Mouse (Mus musculus) cerebellum, adult 11-12 months (tissue): Measurements from ENCODE around the gene Pkd1l3.

ENCODE experiments used
- DNase-seq: peaks from one replicate; pipeline ENCODE4 v3.0.0; 2022

Pkd1l3 gene

DNA sequence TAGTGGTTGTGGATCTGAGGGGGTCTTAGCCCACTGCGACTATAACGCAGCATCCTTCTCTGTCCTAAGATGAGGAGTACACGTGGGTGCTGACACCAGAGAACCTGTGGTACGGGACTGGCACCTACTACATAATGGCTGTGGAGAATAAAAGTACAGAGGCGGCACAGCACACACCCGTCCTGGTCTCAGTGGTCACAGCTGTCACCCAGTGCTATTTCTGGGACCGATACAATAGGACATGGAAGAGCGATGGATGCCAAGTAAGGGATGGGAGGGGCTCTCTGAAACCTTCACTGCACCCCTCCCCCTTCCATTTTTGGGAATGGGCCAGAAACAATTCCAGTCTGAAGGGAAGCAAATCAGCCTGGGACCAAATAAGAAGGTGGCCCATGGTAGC, 20.8 kb downstream of the Pkd1l3 start:
- no peak for DNase-seq

DNA sequence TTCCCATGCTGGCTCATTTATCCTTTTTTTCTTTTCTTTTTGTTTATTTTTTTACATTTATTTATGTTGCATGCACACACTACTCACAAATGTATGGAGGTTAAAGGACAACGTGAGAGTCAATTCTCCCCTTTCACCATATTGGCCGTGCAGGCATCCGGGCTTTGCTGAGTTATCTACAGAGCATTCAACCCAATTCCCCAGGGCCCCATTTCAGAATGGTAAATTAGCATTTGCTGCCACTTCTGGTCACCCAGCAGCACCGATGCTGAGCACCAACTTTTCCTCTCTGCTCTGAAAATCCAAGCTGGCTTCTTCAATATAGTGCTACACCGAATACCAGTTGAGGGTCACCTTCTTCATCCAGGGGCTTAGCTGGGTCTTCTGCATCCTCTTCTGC, 24.5 kb downstream of the Pkd1l3 start:
- no peak for DNase-seq

DNA sequence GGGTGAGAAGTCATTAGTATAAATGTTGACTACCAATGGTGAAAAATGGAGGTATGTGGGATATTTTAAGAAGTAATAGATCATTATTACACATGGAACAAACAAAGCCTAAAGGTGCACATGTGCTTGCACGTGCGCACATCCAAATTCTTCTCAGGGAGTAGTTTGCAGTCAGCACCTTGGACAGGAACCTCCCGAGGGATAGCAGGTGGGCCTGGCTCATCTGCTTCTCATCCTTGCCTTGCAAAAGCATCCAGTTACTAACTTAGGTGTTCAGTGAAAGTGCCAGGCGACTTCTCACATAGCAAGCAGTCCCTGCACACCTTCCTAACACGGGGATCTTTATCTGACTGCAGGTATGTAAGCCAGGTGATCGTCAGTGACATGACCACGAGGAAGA, 26.1 kb downstream of the Pkd1l3 start:
- DNase-seq = no peak

DNA sequence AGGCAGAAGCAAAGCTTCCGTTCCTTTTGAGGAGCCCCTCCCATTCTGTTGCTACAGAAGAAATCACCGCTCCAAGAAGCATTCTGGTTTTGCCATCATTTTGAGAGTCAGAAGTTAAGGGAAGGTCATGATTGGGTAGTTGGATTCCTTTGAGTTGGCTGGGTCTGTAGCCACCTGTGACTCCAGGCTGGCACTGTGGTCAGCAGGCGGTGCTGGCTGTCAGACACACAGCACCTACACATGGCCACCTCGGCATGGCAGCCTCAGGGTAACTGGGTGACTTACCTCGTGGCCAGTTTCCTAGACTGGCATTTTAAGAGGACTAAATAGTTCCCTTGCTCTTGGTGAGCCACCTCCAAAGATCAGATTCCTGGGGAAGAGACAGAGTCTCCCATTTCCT, 26.9 kb downstream of the Pkd1l3 start:
- DNase-seq = no peak

DNA sequence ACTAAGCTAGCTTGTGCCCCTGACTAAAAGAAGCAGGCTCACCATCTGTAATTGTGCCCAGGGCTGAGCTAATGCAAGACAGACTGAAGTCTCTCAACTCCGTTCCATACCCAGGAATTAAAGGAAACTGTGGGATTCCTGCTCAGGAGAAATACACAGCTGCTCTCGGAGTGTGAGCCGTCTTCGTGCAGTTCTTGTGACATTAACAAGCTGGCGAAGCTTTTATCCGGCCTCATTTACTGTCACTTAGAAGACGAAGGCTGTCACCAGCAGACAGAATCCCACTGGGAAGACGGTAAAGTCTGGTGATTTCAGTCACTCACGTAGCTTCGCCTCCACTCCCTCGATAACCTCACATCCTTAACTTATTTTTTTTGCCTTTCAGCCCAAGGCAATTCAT, 33.0 kb downstream of the Pkd1l3 start:
- no peak for DNase-seq

DNA sequence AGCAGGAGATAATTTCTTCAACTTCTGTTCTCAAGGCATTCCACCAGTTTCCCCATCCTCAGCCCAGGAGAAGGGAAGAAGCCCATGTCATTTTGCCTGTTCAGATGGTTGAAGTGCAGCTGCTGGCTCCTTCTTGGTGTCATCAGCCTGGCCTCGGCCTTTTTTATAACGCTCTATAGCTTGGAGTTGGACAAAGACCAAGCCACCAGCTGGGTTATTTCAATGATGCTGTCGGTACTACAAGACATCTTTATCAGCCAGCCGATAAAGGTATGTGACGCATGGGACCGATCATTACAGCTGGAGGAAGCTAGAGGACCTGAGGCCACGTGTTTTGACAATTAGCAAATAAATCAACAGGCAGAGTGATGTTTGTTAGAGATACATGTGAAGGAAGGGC, 34.2 kb downstream of the Pkd1l3 start:
- DNase-seq = no peak

DNA sequence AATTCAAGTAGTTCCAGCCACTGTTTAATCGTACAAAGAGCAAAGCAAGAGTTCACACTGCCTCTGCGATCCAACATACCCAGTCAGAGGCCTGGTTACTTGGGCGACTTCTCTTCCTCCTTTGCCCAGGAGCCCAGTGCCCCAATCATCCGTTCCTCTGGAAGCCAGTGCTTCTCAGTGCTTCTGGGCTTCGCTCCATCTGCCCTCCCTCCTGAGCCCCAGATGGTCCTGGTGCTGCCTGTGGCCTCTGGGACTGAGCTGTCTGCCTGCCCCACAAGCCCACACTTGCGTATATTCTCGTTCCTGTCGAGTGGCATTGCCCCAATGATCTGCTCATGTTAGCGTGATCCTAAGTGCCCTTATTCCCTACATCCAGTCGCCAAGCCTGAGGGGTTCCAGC, 36.5 kb downstream of the Pkd1l3 start:
- DNase-seq = peak; percentile 23

DNA sequence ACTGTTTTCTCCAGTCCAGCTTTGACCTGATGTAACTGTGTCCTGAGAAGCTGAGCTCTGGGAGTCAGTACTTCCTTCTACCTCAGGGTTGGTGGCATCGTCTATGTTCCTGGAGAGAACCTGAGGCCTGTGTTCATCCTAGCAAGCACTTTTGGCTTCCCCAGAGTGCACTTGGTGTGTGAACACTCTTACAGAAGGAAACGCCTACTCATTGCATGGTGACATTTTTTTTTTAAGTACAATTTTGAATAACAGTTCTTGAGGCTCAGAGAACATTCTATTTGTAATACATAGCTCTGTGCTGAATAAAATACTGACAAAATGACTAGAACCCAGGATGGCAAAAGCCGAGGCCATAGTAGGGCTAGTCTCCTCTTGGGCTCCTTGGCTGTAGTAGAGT, 42.5 kb downstream of the Pkd1l3 start:
- DNase-seq = no peak

DNA sequence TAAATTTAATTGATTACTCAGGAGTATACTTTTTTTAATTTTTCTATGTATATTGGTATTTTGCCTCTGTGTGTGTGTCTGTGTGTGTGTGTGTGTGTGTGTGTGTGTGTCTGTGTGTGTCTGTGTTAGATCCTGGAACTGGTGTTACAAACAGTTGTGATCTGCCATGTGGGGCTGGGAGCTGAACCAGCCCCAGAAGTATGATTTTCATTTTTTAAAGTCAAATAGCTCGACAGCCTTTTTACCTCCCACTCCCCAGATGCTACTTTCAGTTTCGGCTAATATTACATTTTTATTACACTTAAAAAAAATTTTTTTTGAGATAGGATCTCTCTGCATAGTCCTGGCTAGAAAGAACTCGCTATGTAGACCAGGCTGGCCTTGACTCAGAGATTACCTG, 48.0 kb downstream of the Pkd1l3 start:
- no peak for DNase-seq

DNA sequence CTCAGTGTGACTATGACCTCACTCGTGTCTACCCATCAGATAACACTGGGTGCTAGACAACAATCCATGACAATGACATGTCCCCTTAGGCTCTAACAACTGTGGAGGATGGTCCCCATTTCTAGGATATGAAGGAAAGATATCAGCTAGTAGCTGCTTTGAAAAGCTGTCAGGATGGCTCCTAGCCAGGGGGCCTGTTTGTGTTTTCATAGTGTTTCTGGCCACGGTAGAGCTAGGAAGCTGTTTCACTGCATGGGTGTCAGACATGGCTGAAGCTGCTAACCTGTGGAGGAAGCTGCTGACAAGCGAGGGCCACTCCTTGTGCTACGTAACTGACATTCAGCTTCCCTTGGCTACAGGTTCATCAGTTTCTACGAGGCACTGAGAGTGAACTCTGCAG, 52.3 kb downstream of the Pkd1l3 start:
- DNase-seq = no peak

DNA sequence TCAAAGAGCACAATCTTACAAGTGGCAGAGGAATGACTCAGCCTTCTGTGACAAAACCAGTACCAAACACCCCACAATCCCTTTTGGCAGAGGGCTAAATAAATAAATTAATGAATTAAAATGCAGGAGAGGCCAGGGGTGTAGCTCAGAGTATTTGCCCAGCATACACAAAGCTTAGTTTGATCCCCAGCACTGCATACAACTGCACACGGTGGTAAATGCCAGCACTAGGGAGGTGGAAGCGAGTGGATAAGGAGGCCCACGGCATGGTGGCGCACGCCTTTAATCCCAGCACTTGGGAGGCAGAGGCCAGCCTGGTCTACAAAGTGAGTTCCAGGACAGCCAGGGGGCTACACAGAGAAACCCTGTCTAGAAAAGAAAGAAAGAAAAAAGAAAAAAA, 58.3 kb downstream of the Pkd1l3 start:
- DNase-seq = no peak

DNA sequence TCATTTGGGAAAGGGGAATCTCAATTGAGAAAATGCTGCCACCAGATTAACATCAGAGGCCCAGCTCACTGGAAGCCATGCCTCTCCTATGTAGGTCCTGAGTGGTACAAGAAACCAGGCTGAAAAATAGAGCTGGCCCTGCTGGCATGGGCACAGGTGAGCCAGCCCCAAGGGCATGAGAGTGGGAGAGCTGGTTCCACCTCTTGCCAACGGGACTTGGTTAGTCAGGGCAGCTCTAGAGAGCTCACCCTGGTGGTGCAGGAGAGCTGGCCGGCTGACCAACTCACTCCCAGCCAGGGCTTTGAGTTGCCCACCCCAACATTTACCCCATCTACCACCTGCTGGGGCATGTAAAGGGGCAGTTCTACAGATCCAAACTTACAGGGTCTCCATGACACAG, 59.3 kb downstream of the Pkd1l3 start:
- no peak for DNase-seq

DNA sequence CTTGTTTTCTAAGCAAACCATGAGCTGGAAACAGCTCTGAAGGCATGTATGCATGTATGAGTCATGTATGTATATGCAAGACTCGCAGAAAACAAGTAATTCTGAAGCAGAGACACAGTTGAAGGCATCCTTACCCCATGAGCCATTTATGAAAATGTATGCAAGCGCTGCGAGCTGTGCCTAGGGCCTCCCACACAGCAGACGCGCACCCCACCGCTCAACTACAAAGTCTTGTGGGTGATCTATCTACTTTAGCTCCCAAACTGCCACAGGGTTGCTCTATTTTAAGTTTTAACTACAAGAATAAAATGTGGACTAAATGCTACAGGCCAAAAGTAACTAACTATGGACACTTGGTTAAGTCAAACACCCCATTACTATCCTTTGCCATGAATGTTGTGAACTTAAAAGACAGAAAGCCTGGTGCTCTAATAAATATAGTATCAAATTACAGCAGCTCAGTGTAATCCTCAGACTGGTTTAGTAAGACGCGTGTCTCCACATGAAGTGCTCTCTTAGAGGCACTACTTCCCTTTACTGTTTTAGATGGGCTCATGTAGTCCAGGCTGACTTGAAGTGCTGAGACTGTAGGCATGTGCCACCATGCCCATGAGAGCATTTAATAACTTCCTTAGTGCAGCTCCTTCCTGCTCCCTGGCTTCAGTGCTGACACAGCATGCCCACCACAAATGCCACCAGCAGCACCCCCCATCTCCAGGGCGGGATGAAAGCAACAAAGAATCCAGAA, 61.8 kb downstream of the Pkd1l3 start:
- no peak for DNase-seq

DNA sequence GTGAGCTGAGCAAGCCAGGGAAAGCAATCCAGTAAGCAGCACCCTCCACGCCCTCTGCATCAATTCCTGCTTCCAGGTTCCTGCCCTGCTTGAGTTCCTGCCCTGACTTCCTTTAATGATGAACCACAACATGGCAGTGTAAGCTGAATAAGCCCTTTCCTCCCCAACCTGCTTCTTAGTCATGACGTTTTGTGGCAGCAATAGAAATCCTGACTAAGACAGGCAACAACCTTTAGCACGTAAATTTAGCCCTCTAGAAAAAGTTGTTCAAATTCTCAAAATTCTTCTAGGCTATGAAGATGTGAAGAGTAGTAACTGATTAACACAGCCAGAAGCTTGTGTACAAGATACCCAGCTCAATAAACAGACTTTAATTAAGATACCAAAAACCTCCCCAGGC, 67.2 kb downstream of the Pkd1l3 start:
- no peak for DNase-seq

DNA sequence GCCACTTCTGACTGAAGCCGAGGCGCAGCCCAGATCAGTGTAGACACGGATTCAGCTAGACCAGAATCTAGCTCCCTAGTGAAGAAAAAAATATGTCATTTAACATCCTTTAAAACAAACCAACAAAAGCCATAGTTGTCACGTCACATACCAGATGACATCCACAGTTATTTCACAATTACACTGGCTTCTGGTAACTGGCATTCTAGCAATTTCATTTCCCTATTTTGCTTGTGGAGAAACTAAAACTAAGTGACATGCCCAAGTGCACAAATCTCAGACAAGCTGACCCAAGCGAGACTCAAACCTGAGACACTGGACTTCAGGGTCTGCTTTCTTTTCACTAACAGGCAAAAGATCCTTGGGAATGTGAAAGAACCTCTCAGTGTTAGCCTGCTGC, 67.8 kb downstream of the Pkd1l3 start:
- no peak for DNase-seq

DNA sequence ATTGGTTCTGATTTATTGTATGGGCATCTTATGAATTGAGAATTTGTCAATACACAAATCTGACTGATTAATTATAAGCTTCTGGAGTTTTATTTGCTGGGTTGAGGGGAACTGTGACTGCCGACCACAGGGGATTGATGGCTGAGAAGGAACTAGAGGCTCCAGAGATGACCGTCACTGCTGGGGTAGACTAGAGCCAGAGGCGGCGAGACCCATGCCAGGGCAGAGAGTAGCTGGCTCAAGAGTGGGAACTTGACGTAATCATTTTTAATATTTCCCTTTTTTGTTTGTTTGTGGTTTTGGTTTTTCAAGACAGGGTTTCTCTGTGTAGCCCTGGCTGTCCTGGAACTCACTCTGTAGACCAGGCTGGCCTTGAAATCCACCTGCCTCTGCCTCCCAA, 72.9 kb downstream of the Pkd1l3 start:
- no peak for DNase-seq

DNA sequence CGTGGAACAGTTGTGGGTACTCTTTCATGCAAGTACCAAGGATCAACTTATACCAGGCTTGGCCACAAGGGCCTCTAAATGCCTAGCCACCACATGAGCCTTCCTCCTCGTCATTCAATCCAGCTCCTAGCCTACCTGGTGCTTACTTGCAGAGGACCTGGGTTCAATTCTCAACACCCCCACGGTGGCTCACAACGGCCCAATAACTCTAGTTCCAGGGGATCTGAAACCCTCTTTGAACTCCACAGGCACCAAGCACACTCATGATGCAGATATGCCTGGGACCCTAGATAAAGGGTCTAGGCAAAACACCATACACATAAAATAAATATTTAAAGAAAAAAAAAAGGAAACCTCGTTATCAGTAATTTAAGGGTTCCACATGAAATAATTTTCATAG, 77.5 kb downstream of the Pkd1l3 start:
- DNase-seq = peak; percentile 28

DNA sequence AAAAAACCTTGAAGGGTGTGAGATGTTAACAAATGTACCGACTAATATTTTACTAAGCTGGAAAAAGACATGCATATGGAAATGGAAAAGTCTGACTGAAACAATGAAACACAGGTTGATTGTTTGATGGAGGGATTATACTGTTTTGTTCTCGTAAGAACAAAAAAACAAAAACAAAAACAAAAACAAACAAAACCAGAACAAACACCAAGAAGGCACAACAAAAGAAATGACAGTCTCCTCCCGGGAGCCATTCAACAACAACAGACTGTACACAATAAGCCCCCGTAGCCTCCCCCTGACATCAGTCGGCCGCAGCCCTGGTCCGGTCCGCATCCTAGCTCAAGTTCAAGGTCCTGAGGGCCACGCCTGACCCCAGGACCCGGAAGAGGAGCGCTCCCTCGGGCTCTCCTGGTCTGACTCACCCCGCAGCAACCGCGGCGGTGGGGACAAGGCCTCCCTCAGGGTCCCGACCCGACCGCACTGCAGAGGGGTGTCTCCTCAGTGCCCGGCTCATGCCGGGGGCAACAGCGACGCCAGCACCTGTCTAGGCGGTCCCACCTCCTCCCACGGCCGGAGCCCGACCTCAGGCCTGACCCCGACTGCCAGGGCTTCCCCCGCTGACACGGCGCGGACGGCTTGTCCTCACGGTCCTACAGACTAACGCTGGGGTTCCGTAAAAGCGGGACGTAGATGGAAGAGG, 78.3 kb downstream of the Pkd1l3 start:
- DNase-seq = no peak

DNA sequence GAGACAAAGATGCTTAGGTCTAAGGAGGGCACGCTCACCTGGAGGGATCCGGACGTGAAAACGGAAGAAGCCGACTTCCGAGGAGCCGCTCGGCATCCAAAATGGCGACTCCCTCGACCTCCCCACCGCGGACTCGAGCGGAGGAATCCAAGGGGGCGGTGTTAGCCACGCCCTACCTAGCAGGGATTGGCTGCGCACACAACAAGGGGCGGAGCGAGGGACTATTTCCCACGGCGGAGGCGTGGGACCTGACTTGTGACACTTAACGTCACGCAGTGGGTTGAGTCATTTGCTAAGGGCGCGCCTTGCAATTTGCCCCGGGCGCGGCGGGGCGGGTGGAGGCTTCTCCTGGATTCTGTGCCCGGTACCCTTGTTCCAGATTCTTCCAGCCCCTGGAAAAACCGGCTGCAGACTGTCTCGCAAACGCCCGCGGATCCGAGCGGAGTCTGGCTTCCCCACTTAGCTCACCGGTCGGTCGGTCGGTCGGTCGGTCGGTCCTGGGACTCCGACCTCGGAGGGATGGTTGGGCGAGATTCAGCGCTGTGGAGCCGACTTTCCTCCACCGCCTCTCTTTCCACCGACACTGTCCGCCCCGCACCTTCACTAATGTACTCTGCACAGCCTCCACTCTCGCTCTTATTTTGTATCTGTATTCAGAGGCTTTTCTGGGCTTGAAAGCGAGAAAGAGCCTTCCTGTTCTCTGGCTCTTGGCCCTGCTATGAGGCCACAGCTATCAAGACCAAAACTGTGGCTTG, 79.0 kb downstream of the Pkd1l3 start, which contains the start of gene Ist1:
Ist1 (minus strand) TSS at position 115 of the 755 bp plus-strand sequence.
- peak; percentile 97 for DNase-seq

DNA sequence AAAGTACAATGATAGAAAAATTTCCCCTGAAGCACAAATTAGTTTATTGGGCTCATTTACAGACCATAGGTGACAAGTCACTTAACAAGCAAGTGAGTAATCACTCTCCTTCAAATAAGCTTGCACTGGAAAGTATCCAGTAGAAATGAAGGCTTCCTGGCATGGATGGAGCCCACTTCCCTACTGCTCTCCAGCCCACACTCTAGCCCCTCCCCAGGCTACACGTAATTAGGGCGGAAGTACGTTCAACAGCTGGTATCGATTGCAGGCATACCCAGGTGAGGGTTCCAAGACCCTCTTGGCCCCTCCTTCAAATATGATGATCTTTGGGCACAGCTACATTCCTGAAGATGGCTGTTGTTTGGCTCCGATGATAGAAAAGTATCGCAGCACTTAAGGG, 79.8 kb downstream of the Pkd1l3 start:
- peak; percentile 46 for DNase-seq

DNA sequence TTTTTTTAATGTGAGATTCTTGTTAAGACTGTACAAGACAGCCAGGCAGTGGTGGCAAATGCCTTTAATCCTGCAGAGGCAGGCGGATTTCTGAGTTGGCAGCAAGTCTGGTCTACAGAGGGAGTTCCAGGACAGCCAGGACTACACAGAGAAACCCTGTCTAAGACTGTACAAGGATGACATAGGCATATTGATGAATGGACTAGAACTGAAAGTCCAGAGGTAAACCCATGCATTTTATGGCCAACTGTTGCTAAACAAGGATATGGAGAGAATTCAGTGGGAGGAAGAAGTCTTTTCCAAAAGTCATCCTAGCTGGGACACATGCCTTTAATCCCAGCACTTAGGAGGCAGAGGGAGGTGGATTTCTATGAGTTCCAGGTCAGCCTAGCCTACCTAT, 83.4 kb downstream of the Pkd1l3 start:
- no peak for DNase-seq

DNA sequence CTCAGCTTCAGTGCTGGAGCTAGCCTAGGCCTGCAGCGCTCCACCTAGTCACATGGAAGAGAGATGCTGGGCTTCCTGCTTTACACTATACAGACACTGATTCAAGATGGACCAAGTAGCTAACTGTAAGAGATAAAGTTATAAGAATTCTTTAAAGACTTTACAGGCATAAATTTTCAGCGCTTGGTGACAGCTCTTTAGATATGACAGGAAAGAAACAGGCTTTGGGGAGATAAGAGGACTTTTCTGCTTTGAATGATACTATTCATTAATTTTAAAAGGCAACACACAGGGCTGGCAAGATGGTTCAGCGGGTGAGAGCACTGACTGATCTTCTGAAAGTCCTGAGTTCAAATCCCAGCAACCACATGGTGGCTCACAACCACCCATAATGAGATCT, 84.2 kb downstream of the Pkd1l3 start:
- DNase-seq = no peak

DNA sequence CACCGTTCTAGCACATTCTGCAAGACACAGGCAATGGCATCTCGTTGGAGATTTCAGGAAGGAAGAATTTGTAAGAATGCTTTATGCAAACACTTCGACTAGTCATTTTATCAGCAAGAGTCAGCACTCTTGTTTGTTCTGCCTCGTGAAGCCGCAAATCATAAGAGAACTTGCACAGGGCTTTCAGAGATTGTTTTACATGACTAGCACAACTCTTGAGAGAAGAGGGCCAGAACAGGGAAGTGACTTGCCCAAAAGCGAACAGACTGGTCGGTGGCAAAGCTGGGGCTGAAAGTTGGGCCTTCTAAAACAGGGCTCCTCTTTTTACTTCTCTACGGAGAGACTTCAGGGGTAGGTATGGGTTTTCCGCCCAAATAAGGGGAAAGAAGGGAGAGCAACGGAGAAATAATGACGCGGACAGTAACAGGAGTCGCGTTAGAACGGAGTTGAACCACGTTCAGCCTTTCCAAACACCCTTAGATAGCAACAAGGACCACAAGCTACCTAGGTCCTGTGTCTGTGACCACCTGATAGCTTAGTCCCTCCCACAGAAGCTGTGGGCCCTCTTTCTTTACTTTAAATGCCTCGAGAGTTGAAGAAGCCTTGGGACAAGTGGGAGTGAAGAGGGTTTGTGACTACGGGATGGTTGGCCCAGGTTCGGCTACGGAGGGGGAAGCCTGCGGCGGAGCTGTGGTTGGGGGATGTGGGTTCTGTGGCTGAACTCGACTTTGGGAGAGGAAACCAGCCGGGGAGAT, 90.4 kb downstream of the Pkd1l3 start:
- no peak for DNase-seq
